Mouse (Mus musculus) heart, postnatal 0 days (tissue): ENCODE measurements around the gene Vars. TPM values are rescaled to one million over a fixed set of nuclear protein-coding genes. Genes with fewer than 3 reads are reported as not detected.
A peak's percentile ranks its signal among the peaks of the same experiment; 100 is the strongest.

Source experiments
- ATAC-seq: fragments of 200-750 bp; cut with Nextera tagmentation; 2 replicates; pipeline ENCODE4 v1.8.0; 2017; ENCODE audit warnings: low read depth, moderate number of reproducible peaks, moderate library complexity; ENCODE audit not compliant: insufficient read depth
- DNase-seq: peaks from one replicate; pipeline ENCODE4 v3.0.0-alpha.2; 2016; ENCODE audit warnings: low spot score
- H3K27ac ChIP-seq: fragments of 300-500 bp; sonication (generic); 2 replicates; pipeline ENCODE4 v1.5.1; 2014; ENCODE audit warnings: low read depth, mild to moderate bottlenecking
- H3K27me3 ChIP-seq: fragments of 300-500 bp; sonication (generic); 2 replicates; pipeline ENCODE4 v1.6.1; 2014; ENCODE audit warnings: low read length, mixed read lengths; ENCODE audit not compliant: control insufficient read depth, insufficient read depth
- H3K36me3 ChIP-seq: fragments of 300-500 bp; sonication (generic); replicated peaks from 2 replicates; pipeline ENCODE4 v1.6.1; 2014; ENCODE audit warnings: low read length, mixed read lengths; ENCODE audit not compliant: control insufficient read depth, insufficient read depth
- H3K4me1 ChIP-seq: fragments of 300-500 bp; sonication (generic); 2 replicates; pipeline ENCODE4 v1.6.1; 2014; ENCODE audit warnings: antibody characterized with exemption; ENCODE audit not compliant: control insufficient read depth, insufficient read depth
- H3K4me2 ChIP-seq: fragments of 300-500 bp; sonication (generic); 2 replicates; pipeline ENCODE4 v1.6.1; 2014; ENCODE audit warnings: low read depth, mild to moderate bottlenecking, low read length, moderate library complexity
- H3K4me3 ChIP-seq: fragments of 300-500 bp; sonication (generic); 2 replicates; pipeline ENCODE4 v1.5.1; 2014; ENCODE audit warnings: low read depth, low read length
- H3K9ac ChIP-seq: fragments of 300-500 bp; sonication (generic); replicated peaks from 2 replicates; pipeline ENCODE4 v1.6.1; 2014; ENCODE audit warnings: low read depth, low read length, mixed read lengths
- H3K9me3 ChIP-seq: fragments of 300-500 bp; sonication (generic); replicated peaks from 2 replicates; pipeline ENCODE4 v1.6.1; 2016; ENCODE audit warnings: low read length; ENCODE audit not compliant: control insufficient read depth
- CTCF ChIP-seq: IDR thresholded peaks from 2 replicates; pipeline ENCODE4 v1.5.1; 2016; ENCODE audit warnings: antibody characterized with exemption, control low read depth, low read depth
- EP300 ChIP-seq: IDR thresholded peaks from 2 replicates; pipeline ENCODE4 v1.6.1; 2016; ENCODE audit warnings: antibody characterized with exemption, low read depth
- WGBS: fragments of 180-500 bp; shearing (Covaris S2); extraction: QIAGEN DNeasy Blood & Tissue Kit; methylation state at CpG from one replicate; pipeline ENCODE4 v1.1.7; 2014; 5-methylcytosine and 5-hydroxymethylcytosine counted together
- polyA plus RNA-seq: library from polyadenylated mRNA; unstranded; fragments of >200 nt; fragmentation: Nextera tagmentation; extraction: Ambion mirVana; gene quantifications from 2 replicates; pipeline ENCODE4 v1.2.1, GENCODE M21; 2015
- total RNA-seq: library from RNA; depleted of rRNA; stranded (reverse); fragments of >200 nt; gene quantifications from 2 replicates; pipeline ENCODE4 v1.2.3, GENCODE M21; 2014; ENCODE audit warnings: low replicate concordance; rRNA removed

The Vars gene
- total RNA-seq (61.5 and 92.0 TPM in 2 replicates), polyA plus RNA-seq (20.4 and 21.7 TPM in 2 replicates)

- Histone ChIP-seq H3K27ac (peak within 1 kb of the TSS; percentile 99), H3K9ac (peak within 1 kb of the TSS; percentile 88), H3K36me3 (peaks cover 36% of the 10 kb centered on the region), H3K9me3 (no peaks in the 10 kb centered on the region), H3K4me1 (peaks cover 29% of the 10 kb centered on the region), H3K4me2 (peak within 1 kb of the TSS; percentile 98), H3K4me3 (peak within 1 kb of the TSS; percentile 97), H3K27me3 (no peaks in the 10 kb centered on the region)
- TF ChIP-seq EP300, result peak; percentile 86
- no peak for TF ChIP-seq CTCF
- under 1% methylated on average over 67 of the region's 83 CpGs for WGBS
- peak; percentile 89 for ATAC-seq
- DNase-seq, result peak; percentile 75
These were observed at the start of gene Vars for GRCm38 (mm10) chr17:35000717-35001451. Gene Vars (plus strand): TSS chr17:35000987.

DNA sequence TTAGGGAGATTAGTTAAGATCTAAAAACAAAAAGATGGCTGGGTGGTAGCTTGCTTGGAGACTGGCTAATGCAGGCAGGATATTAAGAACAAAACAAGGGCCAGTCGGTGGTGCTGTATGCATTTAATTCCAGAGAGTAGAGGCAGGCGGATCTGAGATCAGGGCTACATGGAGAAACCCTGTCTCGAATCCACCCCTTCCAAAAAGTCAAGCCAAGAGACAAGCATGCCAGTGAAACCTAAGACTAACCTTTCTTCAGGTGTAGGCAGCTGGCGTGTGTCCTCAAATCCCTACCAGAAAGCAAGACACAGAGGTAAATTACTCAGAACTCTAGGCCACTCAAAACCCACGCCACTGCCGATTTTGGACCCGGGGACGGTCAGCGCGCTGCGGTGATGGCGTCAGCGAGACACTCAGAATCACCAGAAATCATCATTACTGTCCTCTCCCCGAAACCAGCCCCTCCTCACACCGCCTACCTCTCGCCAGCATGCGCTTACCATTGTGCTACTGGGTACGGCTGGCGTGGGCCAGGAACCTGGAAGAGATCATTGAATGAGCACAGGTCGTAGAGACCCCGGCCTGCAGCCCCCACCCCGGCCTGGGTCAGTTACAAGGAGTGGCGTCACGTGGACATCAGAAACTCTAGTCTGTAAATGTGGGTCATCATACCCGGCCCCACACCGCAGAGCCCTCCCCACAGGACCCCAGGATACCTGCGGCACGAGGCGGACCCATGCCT lies 49.0 kb upstream of the Vars start:
- TF ChIP-seq EP300 (no peak), CTCF (no peak)
- whole genome bisulfite sequencing, result under 1% methylated on average over 29 of the region's 29 CpGs
- DNase-seq (no peak), ATAC-seq (no peak)
- Histone ChIP-seq H3K4me3 (peak overlapping the region; percentile 74), H3K4me2 (peak overlapping the region; percentile 84), H3K9me3 (no peaks in the 10 kb centered on the region), H3K27me3 (no peaks in the 10 kb centered on the region), H3K27ac (peak overlapping the region; percentile 73), H3K9ac (peak overlapping the region; percentile 82), H3K36me3 (peaks cover 15% of the 10 kb centered on the region), H3K4me1 (no peaks in the 10 kb centered on the region; the same call in 1 of the 2 replicates)

GRCm38 (mm10) chr17:34952378-34953040 lies 48.3 kb upstream of the Vars start:
- peaks cover 15% of the 10 kb centered on the region for H3K36me3 ChIP-seq
- peak overlapping the region; percentile 73 for H3K27ac ChIP-seq
- no peaks in the 10 kb centered on the region; the same call in 1 of the 2 replicates for H3K4me1 ChIP-seq
- H3K9me3 ChIP-seq, result no peaks in the 10 kb centered on the region
- peak; percentile 92 for TF ChIP-seq EP300
- TF ChIP-seq CTCF, result peak; percentile 59
- H3K4me3 ChIP-seq, result peak overlapping the region; percentile 74
- no peaks in the 10 kb centered on the region for H3K27me3 ChIP-seq
- H3K4me2 ChIP-seq, result peak overlapping the region; percentile 84
- WGBS, result under 1% methylated on average over 23 of the region's 23 CpGs
- ATAC-seq (peak; percentile 75), DNase-seq (peak; percentile 84)
- peak overlapping the region; percentile 82 for H3K9ac ChIP-seq

- WGBS, result 77% methylated on average over 3 of the region's 3 CpGs
- H3K27me3 ChIP-seq, result no peaks in the 10 kb centered on the region
- peaks cover 15% of the 10 kb centered on the region for H3K36me3 ChIP-seq
- H3K27ac ChIP-seq, result no peak overlapping the region
- no peak for DNase-seq
- H3K4me2 ChIP-seq, result no peak overlapping the region
- no peak for ATAC-seq
- TF ChIP-seq CTCF, result no peak
- no peaks in the 10 kb centered on the region for H3K9me3 ChIP-seq
- H3K9ac ChIP-seq, result no peak overlapping the region
- H3K4me3 ChIP-seq, result no peak overlapping the region
- no peaks in the 10 kb centered on the region; the same call in 1 of the 2 replicates for H3K4me1 ChIP-seq
These were observed 47.5 kb upstream of the Vars start for GRCm38 (mm10) chr17:34953258-34953657.

- Histone ChIP-seq H3K4me2 (no peak overlapping the region), H3K27me3 (no peaks in the 10 kb centered on the region), H3K27ac (no peak overlapping the region), H3K36me3 (peaks cover 15% of the 10 kb centered on the region), H3K4me3 (no peak overlapping the region), H3K4me1 (no peaks in the 10 kb centered on the region; the same call in 1 of the 2 replicates), H3K9ac (no peak overlapping the region), H3K9me3 (no peaks in the 10 kb centered on the region)
- TF ChIP-seq CTCF (no peak), EP300 (no peak)
- WGBS, result 90% methylated on average over 4 of the region's 4 CpGs
- ATAC-seq (no peak), DNase-seq (no peak)
These were observed 46.9 kb upstream of the Vars start for GRCm38 (mm10) chr17:34953904-34954303.
